Mouse (Mus musculus): ENCODE measurements around the gene Ablim1.

Ablim1 gene

DNA sequence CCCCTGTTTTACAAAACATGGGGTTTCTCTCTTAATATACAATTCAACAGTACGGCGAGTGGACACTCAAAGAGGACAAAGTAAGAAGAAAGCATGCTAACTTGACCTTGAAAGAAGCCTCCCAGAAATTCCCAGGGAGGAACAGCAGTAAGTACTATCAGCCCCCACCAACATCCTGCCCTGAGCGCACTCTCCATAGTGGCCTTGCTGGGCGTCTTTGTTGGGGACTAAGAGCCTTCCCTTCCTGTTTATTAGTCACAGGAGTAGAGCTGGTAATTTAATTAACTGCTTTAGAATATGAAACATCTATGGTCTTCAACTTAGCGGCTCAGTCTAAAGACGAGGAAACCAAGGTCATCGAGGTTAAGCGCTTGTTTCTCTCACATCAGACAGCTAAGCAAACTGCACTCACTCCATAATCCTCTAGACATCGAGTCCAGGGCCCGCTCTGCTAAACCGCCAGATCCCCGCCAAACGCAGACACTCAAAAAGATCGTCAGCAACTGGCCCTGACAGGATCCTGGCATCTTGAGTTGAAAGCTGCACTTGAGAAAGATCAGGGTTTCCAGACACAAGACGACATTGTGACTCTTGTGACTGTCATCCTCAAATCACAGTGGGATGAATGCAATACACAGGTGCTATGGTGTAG is 50.3 kb downstream of the Ablim1 start:
- DNase-seq (ENCODE audit: low spot score in 2 of 2): no peak

DNA sequence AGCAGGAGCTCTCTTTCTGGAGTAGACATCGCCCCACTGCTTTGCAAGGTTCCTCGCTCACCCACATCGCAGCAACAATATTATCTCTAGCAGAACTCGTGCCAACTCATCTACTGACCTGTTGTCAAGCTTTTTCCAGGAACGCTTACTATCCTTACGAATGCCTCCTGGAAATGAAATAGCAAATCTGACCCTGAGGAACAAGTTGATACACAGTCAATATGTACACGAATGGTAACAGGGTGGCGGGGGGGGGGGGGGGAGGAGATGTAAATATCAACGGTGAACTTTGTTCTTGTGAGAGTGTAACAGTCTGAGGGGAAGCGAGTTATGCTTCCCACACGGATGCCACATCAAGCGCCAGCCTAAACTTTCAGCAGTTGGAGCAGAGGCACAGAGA is 56.9 kb downstream of the Ablim1 start:
- DNase-seq (ENCODE audit: low spot score in 2 of 2): no peak

- no peak for DNase-seq (ENCODE audit: low spot score in 2 of 2)
Observed at GRCm38 (mm10) chr19:57256666-57257065, 58.1 kb downstream of the Ablim1 start.

- DNase-seq (ENCODE audit: low spot score in 2 of 2): no peak
Observed at GRCm38 (mm10) chr19:57255157-57255556, 59.6 kb downstream of the Ablim1 start.

GRCm38 (mm10) chr19:57252692-57253448 is 61.8 kb downstream of the Ablim1 start:
- no peak for DNase-seq (ENCODE audit: low spot score in 2 of 2)

DNA sequence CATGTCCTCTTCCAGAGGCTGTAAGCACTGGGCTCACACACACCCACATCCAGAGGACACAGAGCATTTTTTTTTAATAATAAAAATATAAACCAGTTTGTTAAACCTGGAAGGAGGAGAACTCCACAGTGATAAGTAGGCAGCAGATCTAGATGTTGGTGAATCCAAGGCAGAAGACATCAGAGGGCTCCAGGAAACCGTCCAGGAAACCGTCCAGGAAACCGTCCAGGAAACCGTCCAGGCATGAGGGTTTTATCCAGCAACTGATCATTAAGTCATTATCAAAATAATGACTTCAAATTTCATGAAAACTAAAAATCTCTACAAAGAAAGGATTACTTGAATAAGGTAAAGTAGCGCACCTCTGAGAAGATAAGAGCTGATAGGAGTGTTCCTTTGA is 65.9 kb downstream of the Ablim1 start:
- DNase-seq (ENCODE audit: low spot score in 2 of 2): no peak

- DNase-seq (ENCODE audit: low spot score in 2 of 2): no peak
Observed at GRCm38 (mm10) chr19:57247221-57247620, 67.5 kb downstream of the Ablim1 start.

- no peak for DNase-seq (ENCODE audit: low spot score in 2 of 2)
Observed at GRCm38 (mm10) chr19:57244281-57244680, 70.4 kb downstream of the Ablim1 start.

GRCm38 (mm10) chr19:57243606-57244005 is 71.1 kb downstream of the Ablim1 start:
- no peak for DNase-seq (ENCODE audit: low spot score in 2 of 2)

GRCm38 (mm10) chr19:57243191-57243590 is 71.5 kb downstream of the Ablim1 start:
- no peak for DNase-seq (ENCODE audit: low spot score in 2 of 2)

DNA sequence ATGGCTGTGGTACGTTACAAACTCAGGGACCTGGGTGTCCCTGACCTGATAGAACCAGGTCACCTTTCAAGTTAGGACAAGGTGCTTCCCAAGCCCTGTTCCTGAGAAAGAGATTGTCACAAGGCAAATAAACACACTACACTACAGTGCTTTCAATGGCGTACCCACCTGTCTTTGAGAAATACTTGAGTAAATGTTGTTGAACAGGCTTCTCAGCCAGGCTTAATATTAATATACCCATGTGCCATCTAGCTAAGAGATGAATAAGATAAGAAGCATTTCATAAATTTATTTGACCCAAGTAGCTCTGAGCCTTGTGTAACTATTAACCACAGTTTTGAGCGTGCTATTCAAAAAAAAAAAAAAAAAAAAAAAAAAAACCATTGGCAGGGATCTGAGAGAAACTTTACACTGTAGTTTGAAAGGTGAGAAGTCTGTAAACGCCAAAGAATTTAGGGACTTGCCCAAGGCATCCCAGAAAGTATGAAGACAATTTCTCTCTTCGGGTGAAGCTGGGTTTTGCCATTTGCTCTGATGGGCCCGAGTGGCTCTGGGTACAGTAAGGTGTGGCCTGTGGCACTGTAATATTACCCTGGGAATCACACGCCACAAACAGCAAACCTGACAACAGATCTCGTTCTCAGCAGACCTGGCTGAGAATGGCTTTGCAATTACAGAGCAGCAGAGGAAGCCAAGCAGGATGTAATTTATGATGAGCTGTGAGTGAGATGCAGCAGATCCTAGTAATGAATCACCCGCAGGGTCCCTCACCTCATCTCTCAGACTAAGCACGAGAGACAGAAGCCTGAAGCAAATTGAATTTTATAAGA is 73.1 kb downstream of the Ablim1 start:
- DNase-seq (ENCODE audit: low spot score in 2 of 2): no peak

- DNase-seq (ENCODE audit: low spot score in 2 of 2): no peak
Observed at GRCm38 (mm10) chr19:57240259-57240658, 74.5 kb downstream of the Ablim1 start.

DNA sequence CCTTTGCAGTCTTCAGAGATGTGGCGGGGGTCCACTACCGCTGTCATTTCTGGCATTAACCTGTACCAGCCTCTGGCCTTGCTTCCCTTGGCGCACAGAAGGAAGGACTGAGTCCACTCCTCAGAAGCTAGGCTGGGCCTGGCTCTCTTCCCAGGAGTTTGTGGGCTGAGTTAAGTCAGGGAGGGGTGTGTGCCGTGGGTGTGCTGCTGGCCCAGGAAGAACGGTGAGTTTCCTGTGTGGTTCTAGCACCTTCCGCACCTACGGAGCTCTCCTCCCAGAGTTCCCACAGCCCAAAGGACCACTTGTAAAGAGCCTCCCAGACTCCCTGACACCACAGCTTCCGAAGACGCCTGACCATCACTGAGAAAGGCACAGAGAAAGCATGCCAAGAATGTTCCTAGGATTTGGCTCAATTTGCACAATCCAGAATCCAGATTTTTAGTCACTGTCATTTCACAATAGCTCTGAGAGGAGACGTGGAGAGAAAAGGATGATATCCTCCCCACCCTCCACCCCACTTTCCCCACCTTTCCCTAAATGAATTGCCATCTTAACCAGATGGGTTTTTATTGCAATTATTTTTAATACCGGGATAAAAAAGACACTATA is 75.4 kb downstream of the Ablim1 start:
- DNase-seq (ENCODE audit: low spot score in 2 of 2): no peak

DNA sequence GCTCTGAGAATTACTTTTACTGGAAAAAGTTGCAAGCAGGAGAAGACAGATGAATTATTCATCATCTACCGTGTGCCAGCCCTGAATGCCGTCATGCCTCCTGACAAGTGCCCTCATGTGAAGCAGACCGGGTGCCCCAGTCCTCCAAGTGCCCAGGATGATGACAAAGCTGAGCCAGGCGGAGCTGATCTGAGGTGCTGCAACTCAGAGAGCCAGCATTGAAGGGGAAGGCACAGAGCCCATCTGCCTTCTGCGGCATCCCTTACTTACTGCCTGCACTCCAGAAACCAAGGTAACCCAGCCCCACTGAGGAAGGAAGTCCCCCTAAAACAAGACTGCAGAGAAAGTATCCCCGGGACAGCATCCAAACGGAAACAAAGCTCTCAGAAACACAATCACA is 76.3 kb downstream of the Ablim1 start:
- DNase-seq (ENCODE audit: low spot score in 2 of 2): no peak

GRCm38 (mm10) chr19:57237534-57237933 is 77.2 kb downstream of the Ablim1 start:
- DNase-seq (ENCODE audit: low spot score in 2 of 2): no peak

GRCm38 (mm10) chr19:57236647-57237046 is 78.1 kb downstream of the Ablim1 start:
- no peak for DNase-seq (ENCODE audit: low spot score in 2 of 2)

GRCm38 (mm10) chr19:57235931-57236330 is 78.8 kb downstream of the Ablim1 start:
- DNase-seq (ENCODE audit: low spot score in 2 of 2): no peak

DNA sequence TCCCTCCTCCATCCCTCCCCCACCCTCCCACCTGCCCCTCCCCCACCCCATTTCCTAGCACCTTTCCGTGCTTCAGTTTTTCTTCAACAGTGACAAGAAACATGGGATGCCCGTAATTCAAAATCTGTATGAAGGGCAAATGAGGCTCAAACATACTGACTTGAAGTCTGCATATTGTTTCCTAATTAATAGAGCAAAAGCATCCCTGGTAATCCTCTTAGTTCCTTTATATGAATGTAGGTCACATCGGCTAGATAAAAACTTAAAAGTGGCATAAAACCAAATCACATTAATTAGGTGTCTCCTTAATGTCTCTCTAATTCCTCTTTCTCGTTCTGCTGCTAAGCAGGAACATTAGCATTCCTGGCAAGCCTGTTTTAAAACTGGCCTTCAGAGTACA is 83.7 kb downstream of the Ablim1 start:
- DNase-seq (ENCODE audit: low spot score in 2 of 2): no peak

DNA sequence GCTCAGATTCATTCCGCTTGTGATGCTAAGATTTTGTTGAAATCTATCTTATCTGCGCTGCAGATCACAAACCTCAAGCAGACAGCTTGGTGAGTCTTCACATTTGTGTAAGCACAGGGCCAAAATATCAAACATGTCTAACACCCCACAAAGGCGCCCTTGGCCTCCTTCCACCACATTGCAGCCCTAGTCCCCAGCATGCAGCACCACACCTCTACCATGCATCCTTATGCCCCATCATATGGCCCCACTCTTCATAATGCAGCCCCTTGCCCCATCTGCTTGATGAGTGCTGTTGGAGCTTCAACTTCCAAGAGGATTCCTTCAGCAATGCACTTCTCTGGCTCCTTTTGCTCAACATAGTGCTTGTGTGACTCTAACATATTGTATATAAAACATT is 85.6 kb downstream of the Ablim1 start:
- DNase-seq (ENCODE audit: low spot score in 2 of 2): no peak

DNA sequence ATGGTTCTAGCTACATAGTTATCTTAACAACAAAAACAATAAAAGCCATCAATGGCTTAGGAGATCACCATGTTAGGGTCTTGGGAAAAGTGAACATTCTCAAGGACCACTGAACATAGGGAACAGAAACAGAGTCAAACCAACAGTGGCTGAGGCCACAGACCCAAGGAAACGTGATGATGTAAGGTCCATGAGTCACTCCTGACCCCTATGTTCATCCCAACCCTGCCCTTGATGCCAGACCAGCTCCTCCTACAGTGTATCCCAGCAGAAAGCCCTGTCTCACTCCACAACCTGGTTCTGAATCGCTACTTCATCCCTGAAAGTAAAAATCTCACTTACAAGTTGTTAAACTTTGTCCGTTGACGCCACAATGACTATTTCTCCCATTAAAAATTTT is 86.1 kb downstream of the Ablim1 start:
- DNase-seq (ENCODE audit: low spot score in 2 of 2): no peak

DNA sequence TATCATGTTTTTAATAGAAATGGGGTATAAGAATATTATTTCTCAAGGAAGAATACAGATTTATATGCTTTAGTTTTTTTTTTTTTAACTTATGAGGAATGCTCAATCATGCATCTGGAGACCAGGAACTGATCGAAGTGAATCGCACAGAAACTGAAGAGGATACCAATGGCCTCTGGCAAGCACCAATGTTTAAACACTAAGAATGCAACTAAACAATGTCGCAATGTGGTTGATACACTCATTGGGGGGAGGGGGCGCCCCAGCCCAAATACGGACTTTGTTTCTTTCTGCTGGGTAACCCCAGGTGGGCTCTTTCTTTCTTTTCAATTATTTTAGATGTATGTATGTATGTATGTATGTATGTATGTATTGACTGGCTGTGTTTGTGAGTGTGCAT is 90.3 kb downstream of the Ablim1 start:
- DNase-seq (ENCODE audit: low spot score in 2 of 2): no peak

- no peak for DNase-seq (ENCODE audit: low spot score in 2 of 2)
Observed at GRCm38 (mm10) chr19:57223686-57224085, 91.0 kb downstream of the Ablim1 start.
